8 mouse cellular contexts compared by ENCODE assay signal in the genomic region with DNA sequence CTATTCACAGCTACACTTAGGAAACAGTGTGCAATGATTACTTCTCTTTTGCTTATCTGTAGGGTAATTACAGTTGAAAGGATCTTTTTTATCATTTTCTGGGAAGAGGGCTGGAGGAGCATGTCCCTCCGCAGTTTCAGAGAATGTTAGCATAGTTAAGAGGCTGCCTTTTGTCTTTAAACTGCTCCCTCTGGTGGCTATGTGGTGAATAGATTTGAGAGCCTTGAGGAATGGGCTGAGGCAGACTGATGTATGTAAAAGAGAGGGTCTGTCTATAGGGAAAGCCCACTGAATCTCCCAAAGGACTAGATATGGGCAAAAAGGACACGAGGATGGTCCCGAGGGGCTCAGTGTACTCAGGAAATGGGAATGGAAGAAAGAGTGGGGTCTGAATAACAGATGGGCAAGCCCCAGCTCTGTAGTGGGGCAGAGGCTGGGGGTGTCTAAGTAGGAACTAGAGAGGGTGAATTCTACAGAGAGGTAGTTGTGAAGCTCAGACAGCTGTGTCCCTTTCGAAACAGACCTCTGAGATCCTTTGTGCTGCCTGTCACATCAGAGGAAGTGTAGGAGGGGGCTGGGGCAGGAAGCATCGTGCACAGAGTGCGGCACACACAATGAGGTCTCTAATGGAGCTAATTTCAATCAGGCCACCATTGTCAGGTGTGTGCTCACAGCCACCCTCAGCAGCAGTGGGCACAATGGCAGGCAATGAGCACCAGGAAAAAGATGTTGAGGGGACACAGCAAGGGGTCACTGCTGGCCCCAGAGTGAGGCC.
DNase-seq lines count a peak whose midpoint lies in the region; ATAC-seq lines count a peak whose summit lies in the region.

No protein-coding gene starts in this region.

- no peaks in the 10 kb centered on the region for H3K4me1 ChIP-seq in stomach, embryonic 16.5 days (ENCODE audit: control insufficient read depth, insufficient read depth, low read length)

- H3K27ac ChIP-seq in stomach, embryonic 16.5 days (ENCODE audit: low read length): no peak overlapping the region

- WGBS in stomach, embryonic 16.5 days: 46% methylated on average over 6 of the region's 6 CpGs

- H3K9me3 ChIP-seq in stomach, embryonic 16.5 days (replicated peaks; ENCODE audit: control insufficient read depth, low read length): no peaks in the 10 kb centered on the region

- H3K36me3 ChIP-seq in stomach, embryonic 16.5 days (ENCODE audit: control insufficient read depth, insufficient read depth, low read length): no peaks in the 10 kb centered on the region

- H3K27me3 ChIP-seq in stomach, embryonic 16.5 days (ENCODE audit: control insufficient read depth, insufficient read depth, low read length): no peaks in the 10 kb centered on the region

- no peak overlapping the region for H3K4me3 ChIP-seq in stomach, embryonic 16.5 days (replicated peaks; ENCODE audit: low read length)

- H3K4me2 ChIP-seq in stomach, embryonic 16.5 days (ENCODE audit: low read depth, low read length): no peak overlapping the region

- intact Hi-C loops in heart, postnatal 10 days (cut with DNase I): loop anchor here (10.0 kb wide), 1 partner anchor 1721 kb away; no protein-coding TSS in a partner anchor

- peak; percentile 49; the same call in 1 of the 2 replicates for ATAC-seq in stomach, embryonic 16.5 days (ENCODE audit: insufficient read depth, low FRiP score)

- H3K9ac ChIP-seq in stomach, embryonic 16.5 days (ENCODE audit: low read length): no peak overlapping the region

- peak; percentile 53 for DNase-seq in adrenal gland, postnatal 10 days
- no peak for DNase-seq in adrenal gland, adult 8-10 months
- peak; percentile 37 for DNase-seq in urinary bladder, postnatal 25 days (ENCODE audit: low spot score)
- no peak for DNase-seq in urinary bladder, postnatal 36 days (ENCODE audit: low spot score in 2 of 2)
- DNase-seq in heart, postnatal 10 days: peak; percentile 50 to 67
- DNase-seq in kidney, postnatal 4 days: peak; percentile 34 to 45
- DNase-seq in lung, postnatal 36 days: peak; percentile 69

Comparison
In these comparisons a context has a peak if more than half of its experiments do, and no peak if none do; other contexts are left out.
1. DNase-seq: peak in adrenal gland, postnatal 10 days (single experiment), urinary bladder, postnatal 25 days (single experiment), heart, postnatal 10 days (2 of 2), kidney, postnatal 4 days (2 of 2) and lung, postnatal 36 days (single experiment); none in adrenal gland, adult 8-10 months (single experiment) and urinary bladder, postnatal 36 days (0 of 2).